Mouse (Mus musculus) central nervous system, embryonic 18 days (tissue): Measurements from ENCODE around the gene Gm3512. TPM values are rescaled to one million over a fixed set of nuclear protein-coding genes. Genes with fewer than 3 reads are reported as not detected.

Experiments used
- polyA plus RNA-seq: library from polyadenylated mRNA; depleted of rRNA; stranded (reverse); fragments of >200 nt; gene quantifications from 2 replicates; pipeline ENCODE4 v1.2.3, GENCODE M21; 2012; rRNA removed

The Gm3512 gene
- polyA plus RNA-seq, result 9.6 and 10.6 TPM in 2 replicates

GRCm38 (mm10) chr14:7174483-7174971, at the start of gene Gm3512:
Gm3512 (minus strand) TSS chr14:7174533.

GRCm38 (mm10) chr14:7194440-7194839, 20.1 kb upstream of the Gm3512 start, which contains the start of gene Gm16434:
Gm16434 (minus strand) TSS chr14:7194540.

GRCm38 (mm10) chr14:7125312-7125711, 49.0 kb downstream of the Gm3512 start, which contains the start of gene Gm6676:
Gm6676 (minus strand) TSS chr14:7125412.

Other genes starting within 250 kb of the Gm3512 start
- gene Gm6356, start 200.7 kb downstream of the Gm3512 start, polyA plus RNA-seq, result not detected in 2 replicates
- gene Gm10406, start 147.1 kb downstream of the Gm3512 start, polyA plus RNA-seq, result 10.9 and 11.4 TPM in 2 replicates
- gene Gm3685, start 129.6 kb downstream of the Gm3512 start, polyA plus RNA-seq, result 0.09 and 0.13 TPM in 2 replicates
- 10.8 and 11.0 TPM in 2 replicates for gene Gm3696, start 73.9 kb downstream of the Gm3512 start, polyA plus RNA-seq
- 0.04 TPM in 2 replicates for gene Gm6676, start 49.1 kb downstream of the Gm3512 start, polyA plus RNA-seq
- gene Gm16434, start 20.0 kb upstream of the Gm3512 start, polyA plus RNA-seq, result 0.04 TPM in 2 replicates
- gene Gm3727, start 90.2 kb upstream of the Gm3512 start, polyA plus RNA-seq, result not detected in 2 replicates
- 9.2 and 9.9 TPM in 2 replicates for gene Gm3739, start 140.5 kb upstream of the Gm3512 start, polyA plus RNA-seq
- gene Gm5797, start 157.9 kb upstream of the Gm3512 start, polyA plus RNA-seq, result not detected in 2 replicates
- gene Gm8374, start 190.6 kb upstream of the Gm3512 start, polyA plus RNA-seq, result not detected in 2 replicates